Mouse (Mus musculus): ENCODE measurements around the gene Rln3.

- TF ChIP-seq POLR2A (IDR thresholded peaks at IDR 0.05; ENCODE audit: control insufficient read depth, low read depth, low read length) (no peak; the same call in 1 of the 2 replicates), CTCF (IDR thresholded peaks at IDR 0.05; ENCODE audit: control insufficient read depth, insufficient read depth, insufficient replicate concordance, low read depth, low read length) (no peak)
Measured at GRCm38 (mm10) chr8:84063861-84064610, 19.2 kb upstream of the Rln3 start.

Measured in testis, adult 2 months (tissue).